Mouse (Mus musculus): ENCODE data around the gene Gsg1l. TPM values are rescaled to one million over a fixed set of nuclear protein-coding genes. Genes with fewer than 3 reads are reported as not detected.

Gene Gsg1l
- polyA plus RNA-seq, 2 experiments = 0.07 TPM; not detected in 1

GRCm38 (mm10) chr7:125972776-125973175, 109.4 kb downstream of the Gsg1l start:
- TF ChIP-seq EP300 (IDR thresholded peaks at IDR 0.05; ENCODE audit: low read depth) (no peak), CTCF (IDR thresholded peaks at IDR 0.05; ENCODE audit: low read depth) (no peak)
- Histone ChIP-seq H3K36me3 (replicated peaks; ENCODE audit: control insufficient read depth, insufficient read depth, low read depth) (no peaks in the 10 kb centered on the region), H3K9me3 (ENCODE audit: control insufficient read depth, low read length) (no peaks in the 10 kb centered on the region), H3K4me2 (ENCODE audit: low read depth) (no peak overlapping the region), H3K27ac (no peak overlapping the region), H3K27me3 (ENCODE audit: control insufficient read depth, insufficient read depth, low read length) (no peaks in the 10 kb centered on the region), H3K9ac (replicated peaks) (no peak overlapping the region), H3K4me1 (replicated peaks; ENCODE audit: control insufficient read depth in 2 of 2, insufficient read depth in 2 of 2, low read length in 1 of 2) (no peaks in the 10 kb centered on the region), H3K4me3 (ENCODE audit: insufficient read depth in 1 of 2, low read depth in 2 of 2, low read length in 2 of 2) (no peak overlapping the region)
- 57% methylated on average over 6 of the region's 6 CpGs for whole genome bisulfite sequencing (ENCODE audit: insufficient replicate concordance)
- ATAC-seq (ENCODE audit: insufficient read depth) (no peak), DNase-seq (ENCODE audit: low read depth in 3 of 3, low spot score in 3 of 3) (no peak)

GRCm38 (mm10) chr7:125972174-125972672, 110.0 kb downstream of the Gsg1l start:
- Histone ChIP-seq H3K4me2 (ENCODE audit: low read depth) (no peak overlapping the region), H3K9me3 (ENCODE audit: control insufficient read depth, low read length) (no peaks in the 10 kb centered on the region), H3K4me3 (ENCODE audit: insufficient read depth in 1 of 2, low read depth in 2 of 2, low read length in 2 of 2) (no peak overlapping the region), H3K36me3 (replicated peaks; ENCODE audit: control insufficient read depth, insufficient read depth, low read depth) (no peaks in the 10 kb centered on the region), H3K9ac (replicated peaks) (no peak overlapping the region), H3K27me3 (ENCODE audit: control insufficient read depth, insufficient read depth, low read length) (no peaks in the 10 kb centered on the region), H3K4me1 (replicated peaks; ENCODE audit: control insufficient read depth in 2 of 2, insufficient read depth in 2 of 2, low read length in 1 of 2) (no peaks in the 10 kb centered on the region), H3K27ac (no peak overlapping the region)
- DNase-seq (ENCODE audit: low read depth in 3 of 3, low spot score in 3 of 3) = no peak
- no peak for ATAC-seq (ENCODE audit: insufficient read depth)
- WGBS (ENCODE audit: insufficient replicate concordance) = 48% methylated on average over 7 of the region's 7 CpGs
- TF ChIP-seq EP300 (IDR thresholded peaks at IDR 0.05; ENCODE audit: low read depth) = no peak
- no peak for TF ChIP-seq CTCF (IDR thresholded peaks at IDR 0.05; ENCODE audit: low read depth)

- ATAC-seq (ENCODE audit: insufficient read depth) = no peak
- H3K4me3 ChIP-seq (ENCODE audit: insufficient read depth in 1 of 2, low read depth in 2 of 2, low read length in 2 of 2) = no peak overlapping the region
- H3K27ac ChIP-seq = no peak overlapping the region
- no peak overlapping the region for H3K4me2 ChIP-seq (ENCODE audit: low read depth)
- DNase-seq (ENCODE audit: low read depth in 3 of 3, low spot score in 3 of 3) = no peak
- no peaks in the 10 kb centered on the region for H3K36me3 ChIP-seq (replicated peaks; ENCODE audit: control insufficient read depth, insufficient read depth, low read depth)
- H3K4me1 ChIP-seq (replicated peaks; ENCODE audit: control insufficient read depth in 2 of 2, insufficient read depth in 2 of 2, low read length in 1 of 2) = no peaks in the 10 kb centered on the region
- H3K9me3 ChIP-seq (ENCODE audit: control insufficient read depth, low read length) = no peaks in the 10 kb centered on the region
- no peaks in the 10 kb centered on the region for H3K27me3 ChIP-seq (ENCODE audit: control insufficient read depth, insufficient read depth, low read length)
- TF ChIP-seq EP300 (IDR thresholded peaks at IDR 0.05; ENCODE audit: low read depth) (no peak), CTCF (IDR thresholded peaks at IDR 0.05; ENCODE audit: low read depth) (no peak)
- 45% methylated on average over 3 of the region's 3 CpGs for WGBS (ENCODE audit: insufficient replicate concordance)
- H3K9ac ChIP-seq (replicated peaks) = no peak overlapping the region
These were observed 113.1 kb downstream of the Gsg1l start for GRCm38 (mm10) chr7:125969076-125969475.

- no peak for DNase-seq (ENCODE audit: low read depth in 3 of 3, low spot score in 3 of 3)
- H3K4me1 ChIP-seq (replicated peaks; ENCODE audit: control insufficient read depth in 2 of 2, insufficient read depth in 2 of 2, low read length in 1 of 2) = no peaks in the 10 kb centered on the region
- H3K27ac ChIP-seq = no peak overlapping the region
- H3K4me2 ChIP-seq (ENCODE audit: low read depth) = no peak overlapping the region
- no peak overlapping the region for H3K9ac ChIP-seq (replicated peaks)
- no peak for ATAC-seq (ENCODE audit: insufficient read depth)
- no peaks in the 10 kb centered on the region for H3K36me3 ChIP-seq (replicated peaks; ENCODE audit: control insufficient read depth, insufficient read depth, low read depth)
- H3K27me3 ChIP-seq (ENCODE audit: control insufficient read depth, insufficient read depth, low read length) = no peaks in the 10 kb centered on the region
- no peak overlapping the region for H3K4me3 ChIP-seq (ENCODE audit: insufficient read depth in 1 of 2, low read depth in 2 of 2, low read length in 2 of 2)
- TF ChIP-seq EP300 (IDR thresholded peaks at IDR 0.05; ENCODE audit: low read depth) = no peak
- no peak for TF ChIP-seq CTCF (IDR thresholded peaks at IDR 0.05; ENCODE audit: low read depth)
- no peaks in the 10 kb centered on the region for H3K9me3 ChIP-seq (ENCODE audit: control insufficient read depth, low read length)
- 58% methylated on average over 16 of the region's 16 CpGs for WGBS (ENCODE audit: insufficient replicate concordance)
These were observed 115.6 kb downstream of the Gsg1l start for GRCm38 (mm10) chr7:125966402-125967261.

GRCm38 (mm10) chr7:125964087-125964607, 118.1 kb downstream of the Gsg1l start:
- H3K4me1 ChIP-seq (replicated peaks; ENCODE audit: control insufficient read depth in 2 of 2, insufficient read depth in 2 of 2, low read length in 1 of 2) = no peaks in the 10 kb centered on the region
- no peak overlapping the region for H3K27ac ChIP-seq
- no peaks in the 10 kb centered on the region for H3K27me3 ChIP-seq (ENCODE audit: control insufficient read depth, insufficient read depth, low read length)
- H3K9me3 ChIP-seq (ENCODE audit: control insufficient read depth, low read length) = no peaks in the 10 kb centered on the region
- no peaks in the 10 kb centered on the region for H3K36me3 ChIP-seq (replicated peaks; ENCODE audit: control insufficient read depth, insufficient read depth, low read depth)
- no peak overlapping the region for H3K4me3 ChIP-seq (ENCODE audit: insufficient read depth in 1 of 2, low read depth in 2 of 2, low read length in 2 of 2)
- WGBS (ENCODE audit: insufficient replicate concordance) = 74% methylated on average over 8 of the region's 8 CpGs
- no peak overlapping the region for H3K9ac ChIP-seq (replicated peaks)
- DNase-seq (ENCODE audit: low read depth in 3 of 3, low spot score in 3 of 3) (no peak), ATAC-seq (ENCODE audit: insufficient read depth) (no peak)
- no peak overlapping the region for H3K4me2 ChIP-seq (ENCODE audit: low read depth)
- TF ChIP-seq EP300 (IDR thresholded peaks at IDR 0.05; ENCODE audit: low read depth) = no peak

All from liver, embryonic 14.5 days (tissue).